Mouse (Mus musculus) adrenal gland, adult (tissue): ENCODE measurements around the gene Tas2r116.

Source experiments
- DNase-seq, 2 experiments: peaks; one replicate each; pipeline ENCODE4 v3.0.0; 2022 to 2023; ENCODE audit warnings: low spot score in 1 of 2; ENCODE audit not compliant: inconsistent age in 2 of 2

Tas2r116 gene

GRCm38 (mm10) chr6:132855138-132855537, at the start of gene Tas2r116:
Gene Tas2r116, plus strand, starts transcription at chr6:132855438.
- no peak for DNase-seq

DNA sequence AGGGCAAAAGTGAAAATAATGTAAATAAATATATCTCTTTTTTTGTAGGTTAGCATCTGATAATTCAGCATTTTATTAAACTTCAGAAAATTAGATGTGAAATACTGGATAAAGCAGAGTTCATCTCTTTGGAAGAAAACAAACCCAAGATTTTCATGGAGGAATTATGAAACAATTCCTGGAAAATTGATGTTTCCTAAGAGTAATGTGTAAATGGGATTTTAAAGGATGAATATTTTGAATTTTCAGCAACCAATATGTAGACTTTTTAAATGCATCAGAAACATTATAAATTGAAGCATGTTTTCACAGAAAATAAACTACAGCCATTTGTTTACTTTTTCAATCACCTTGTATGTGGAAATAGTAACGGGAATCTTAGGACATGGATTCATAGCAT, 8.4 kb upstream of the Tas2r116 start, which contains the start of gene Tas2r123:
Tas2r123 (plus strand) TSS at position 301 of the 400 bp plus-strand sequence.
- DNase-seq: no peak

- no peak for DNase-seq
Measured at GRCm38 (mm10) chr6:132867708-132868107, 12.5 kb downstream of the Tas2r116 start, which contains the start of gene Tas2r110. Gene Tas2r110, plus strand, starts transcription at chr6:132868008.

DNA sequence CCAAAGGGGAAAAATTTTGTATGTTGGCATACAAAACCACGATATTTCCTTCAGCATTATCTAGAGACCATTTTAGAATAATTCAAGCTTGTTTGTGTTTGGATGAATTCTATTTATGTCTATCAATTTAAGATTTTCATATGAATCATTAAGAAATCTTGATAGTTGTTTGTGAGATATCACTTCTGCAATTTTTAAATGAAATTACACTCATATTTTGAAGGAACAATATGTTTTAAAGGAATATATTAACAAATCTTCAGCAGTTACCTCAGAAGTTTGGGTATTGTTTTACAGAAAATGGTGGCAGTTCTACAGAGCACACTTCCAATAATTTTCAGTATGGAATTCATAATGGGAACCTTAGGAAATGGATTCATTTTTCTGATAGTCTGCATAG, 37.5 kb downstream of the Tas2r116 start, which contains the start of gene Tas2r113:
Tas2r113 (plus strand) TSS at position 301 of the 400 bp plus-strand sequence.
- DNase-seq: no peak
